Mouse (Mus musculus): ENCODE data around the gene Trim39. TPM values are rescaled to one million over a fixed set of nuclear protein-coding genes. Genes with fewer than 3 reads are reported as not detected.

Gene Trim39
- total RNA-seq (2021): 1 to 10 TPM; 5.0 to 5.6 TPM
- long read RNA-seq, experiment 1, partial matches to known transcripts: 1 of 2 reads
- long read RNA-seq, experiment 1, other reads (novel, unspliced or antisense): 1 of 2 reads
- long read RNA-seq, experiment 2, partial matches to known transcripts: 0 of 6 reads
- long read RNA-seq, experiment 2, other reads (novel, unspliced or antisense): 3 of 6 reads

DNA sequence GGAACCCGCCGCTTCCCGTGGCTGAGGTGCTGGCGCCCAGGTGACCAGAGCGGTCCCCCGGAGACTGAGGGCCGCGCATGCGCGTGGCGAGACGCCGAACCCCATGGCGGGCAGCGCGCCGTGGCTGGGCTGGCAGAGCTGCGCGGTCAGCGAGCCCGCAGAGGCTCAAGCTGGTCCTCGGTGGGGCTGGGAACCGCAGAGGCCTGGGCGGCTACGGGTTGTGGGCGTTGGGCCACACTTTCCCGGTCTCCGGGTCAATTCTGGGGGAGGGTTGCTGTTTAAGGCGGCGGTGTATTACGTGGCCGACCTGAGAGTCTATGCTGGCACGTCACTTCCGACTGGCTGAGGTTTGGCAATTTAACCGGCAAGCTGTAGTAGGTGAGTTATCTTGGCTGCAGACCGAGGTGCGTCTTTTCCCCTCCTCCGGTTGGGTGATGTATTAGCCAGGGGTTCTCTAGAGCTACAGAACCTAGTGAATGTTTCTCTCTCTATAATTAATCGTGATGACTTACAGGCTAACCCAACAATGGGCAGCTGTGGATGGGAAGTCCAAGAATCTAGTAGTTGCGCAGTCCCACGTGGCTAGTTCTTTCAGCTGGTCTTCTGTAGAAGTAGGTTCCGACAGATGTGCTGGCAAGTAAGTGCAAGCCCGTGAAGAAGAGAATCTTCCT lies at the start of gene Trim39:
Trim39 (minus strand) TSS at position 662 of the 671 bp plus-strand sequence.
- DNase-seq: no peak

DNA sequence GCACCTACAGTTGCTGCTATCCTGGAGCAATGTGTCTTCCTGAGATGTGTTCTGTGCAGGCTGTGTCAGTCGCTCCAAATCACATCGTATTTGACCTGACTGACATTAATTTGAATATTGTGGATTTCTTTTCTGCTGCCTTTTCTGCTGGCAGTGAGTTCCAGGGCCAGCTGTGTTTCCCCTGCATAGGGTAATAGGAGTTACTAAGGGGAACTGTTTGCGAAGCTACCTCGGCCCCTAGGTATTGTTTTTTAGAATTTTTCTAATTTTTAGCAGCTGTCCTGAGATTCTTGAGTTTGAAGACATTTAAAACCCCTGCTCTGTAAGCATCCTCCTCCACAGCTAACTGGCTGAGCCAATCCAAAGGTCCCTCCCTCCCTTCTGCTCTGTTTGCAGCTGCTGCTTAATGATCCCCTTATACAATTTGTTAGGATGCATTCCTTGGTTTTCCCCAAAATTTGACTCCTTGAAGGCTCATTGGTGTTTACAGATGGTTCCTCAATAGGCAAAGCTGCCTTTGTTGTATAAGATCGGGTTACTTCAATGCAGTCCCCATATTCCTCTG lies 43.7 kb upstream of the Trim39 start:
- no peak for DNase-seq

DNA sequence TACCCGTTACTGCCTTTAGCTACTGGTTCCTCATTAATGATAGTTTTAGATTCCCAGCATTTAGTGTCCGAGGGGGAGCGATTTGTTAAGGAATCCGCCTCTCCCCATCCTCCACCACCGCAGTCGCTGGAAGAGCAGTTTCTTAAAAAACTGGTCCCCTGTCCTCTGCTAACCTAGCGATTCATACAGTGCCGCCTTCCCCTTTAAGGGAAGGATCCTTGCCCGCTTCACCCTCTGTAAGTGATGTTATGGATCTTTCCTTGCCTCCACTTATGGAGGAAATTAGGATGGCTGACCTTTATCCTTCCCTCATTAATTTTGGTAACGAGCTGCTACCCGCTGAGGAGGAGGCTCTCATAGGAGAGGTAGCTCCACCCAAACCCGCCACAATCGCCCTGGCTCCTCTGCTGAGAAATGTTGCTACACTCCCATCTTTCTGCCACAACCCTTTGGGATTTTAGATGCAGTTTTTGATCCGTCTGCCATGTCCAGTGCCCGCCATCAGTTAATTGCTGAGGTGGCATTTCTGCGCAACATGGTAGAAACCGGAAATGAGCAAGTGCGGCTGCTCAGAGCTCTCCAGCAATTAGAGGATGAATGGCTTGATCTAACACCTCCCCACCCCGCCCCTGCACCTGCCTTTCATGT lies 43.1 kb upstream of the Trim39 start:
- no peak for DNase-seq

DNA sequence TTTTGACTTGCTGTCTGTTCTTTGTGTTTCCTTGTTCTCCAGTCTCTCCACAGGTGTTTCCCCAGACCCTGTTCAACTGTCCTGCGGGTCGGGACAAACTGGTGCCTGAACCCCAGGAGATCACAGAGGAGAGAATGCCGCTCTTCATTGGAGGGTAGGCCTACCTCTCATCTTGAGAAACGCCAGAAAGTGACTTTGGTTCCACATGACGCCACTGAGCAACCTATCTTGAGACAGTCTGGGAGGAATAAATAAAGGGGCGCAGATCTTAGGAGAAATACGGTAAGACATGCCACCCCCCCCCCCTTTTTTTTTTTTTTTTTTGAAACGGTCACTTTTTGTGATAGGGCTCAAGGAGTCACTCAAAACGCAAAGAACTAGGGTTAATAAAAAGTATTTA lies 42.5 kb upstream of the Trim39 start:
- DNase-seq: no peak

DNA sequence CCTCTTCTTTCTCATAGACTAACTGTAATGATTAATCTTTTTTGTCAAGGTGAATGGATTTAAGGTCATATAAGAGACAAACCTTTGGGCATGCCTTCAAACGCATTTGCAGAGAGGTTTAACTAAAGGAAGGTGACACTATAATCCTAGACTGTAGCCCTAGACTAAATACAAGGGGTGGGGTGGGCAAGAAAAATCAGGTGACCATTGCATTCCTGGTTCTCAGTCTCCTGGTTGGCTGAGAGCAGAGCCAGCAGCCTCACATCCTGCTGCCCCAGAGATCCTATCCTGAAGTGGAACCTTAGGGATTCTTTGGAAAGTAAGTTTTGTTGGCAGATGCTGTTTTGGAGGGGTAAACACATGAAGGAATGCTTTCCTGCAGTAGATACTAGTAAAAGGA lies 37.2 kb upstream of the Trim39 start:
- no peak for DNase-seq

DNA sequence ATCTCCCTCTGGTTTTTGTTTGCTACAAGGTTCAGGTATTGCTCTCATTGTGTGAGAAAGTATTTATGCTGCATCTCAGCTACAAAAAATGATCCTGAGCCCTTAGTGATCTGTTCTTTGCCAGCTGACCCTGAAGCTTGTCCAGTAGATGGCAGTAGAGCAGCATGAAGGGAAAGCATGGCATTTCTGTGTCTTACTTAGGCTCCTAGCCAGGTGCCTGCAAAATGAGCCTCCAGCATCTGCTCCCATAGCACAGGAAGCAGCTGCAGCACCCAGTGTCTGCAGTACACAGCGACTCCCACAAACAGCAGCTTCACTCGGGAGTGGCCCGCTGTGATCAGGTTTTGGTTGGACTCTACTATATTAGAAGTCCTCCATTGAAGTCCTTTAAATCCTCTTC lies 36.8 kb upstream of the Trim39 start:
- peak; percentile 63 for DNase-seq

DNA sequence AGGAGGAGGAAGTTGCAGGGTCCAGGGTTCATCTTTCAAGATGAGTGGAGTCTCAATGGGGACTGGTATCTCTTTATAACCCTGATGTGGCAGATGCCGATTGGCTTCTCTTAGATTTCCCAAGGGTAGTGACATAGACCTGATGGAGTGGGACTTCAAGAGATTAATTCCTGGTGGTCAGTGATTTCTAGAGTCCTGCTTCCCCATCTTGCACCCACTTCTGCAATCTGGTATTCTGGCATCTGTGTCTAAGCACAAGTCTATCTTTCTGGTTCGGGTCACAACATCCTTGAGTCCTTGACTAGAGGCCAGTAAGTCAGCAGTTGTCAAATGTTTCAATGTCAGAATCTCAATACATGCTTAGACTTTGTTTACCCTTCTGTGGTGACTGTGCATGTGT lies 14.3 kb upstream of the Trim39 start, which contains the start of gene H2-M10.2:
H2-M10.2 (minus strand) TSS at position 101 of the 400 bp plus-strand sequence.
- no peak for DNase-seq

DNA sequence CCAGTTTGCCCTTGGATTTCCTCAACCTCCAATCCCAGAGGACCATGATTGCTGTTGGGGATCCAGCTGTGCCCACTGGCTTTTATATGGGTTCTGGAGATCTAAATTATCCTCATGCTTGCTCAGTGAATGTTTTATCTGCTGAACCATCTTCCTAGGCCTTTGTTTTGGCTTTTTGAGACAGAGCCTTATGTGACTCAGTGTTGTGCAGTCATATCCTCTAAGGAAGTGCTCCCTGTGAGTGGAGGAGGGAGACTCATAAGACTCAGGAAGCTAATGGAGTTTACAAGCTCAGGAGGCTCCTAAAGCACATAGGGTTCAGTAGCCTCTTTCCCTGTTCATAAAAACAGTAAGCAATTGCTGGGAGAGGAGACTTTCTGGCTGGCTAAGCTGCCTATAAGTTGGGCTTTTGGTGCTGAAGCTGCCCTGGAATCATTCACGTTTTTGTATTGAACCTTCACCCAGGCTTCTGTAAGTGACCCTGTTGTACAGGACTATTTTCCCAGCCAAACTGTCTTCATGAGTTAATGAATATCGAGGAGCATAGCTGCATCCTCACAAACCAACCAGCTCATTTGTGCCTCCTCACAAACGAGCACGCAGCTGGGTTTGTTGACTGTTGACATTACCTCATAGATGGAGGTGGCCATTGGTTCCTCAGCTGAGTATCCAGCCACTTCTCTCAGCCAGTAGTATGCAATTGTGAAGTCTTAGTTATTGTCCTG lies 9.6 kb upstream of the Trim39 start:
- DNase-seq: no peak

DNA sequence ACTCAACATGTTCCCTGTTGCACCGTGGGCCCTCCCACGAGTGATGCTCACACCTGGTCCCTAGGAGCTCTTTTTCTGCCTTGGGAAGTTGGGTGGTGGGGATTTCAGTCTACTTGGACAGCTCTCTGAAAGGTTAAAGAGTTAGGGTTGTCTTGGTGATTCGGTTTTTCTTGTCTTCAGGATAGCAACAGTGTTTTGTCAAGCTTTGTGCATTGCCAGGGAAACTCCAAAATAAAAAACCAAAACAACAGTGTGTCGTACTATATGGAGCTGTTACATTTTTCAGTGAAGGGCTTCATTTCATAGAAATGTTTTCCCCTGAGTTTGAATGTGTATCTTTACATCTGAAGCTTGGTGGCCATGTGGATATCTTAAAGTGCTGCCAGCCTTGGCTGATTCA lies 2.7 kb upstream of the Trim39 start:
- no peak for DNase-seq

DNA sequence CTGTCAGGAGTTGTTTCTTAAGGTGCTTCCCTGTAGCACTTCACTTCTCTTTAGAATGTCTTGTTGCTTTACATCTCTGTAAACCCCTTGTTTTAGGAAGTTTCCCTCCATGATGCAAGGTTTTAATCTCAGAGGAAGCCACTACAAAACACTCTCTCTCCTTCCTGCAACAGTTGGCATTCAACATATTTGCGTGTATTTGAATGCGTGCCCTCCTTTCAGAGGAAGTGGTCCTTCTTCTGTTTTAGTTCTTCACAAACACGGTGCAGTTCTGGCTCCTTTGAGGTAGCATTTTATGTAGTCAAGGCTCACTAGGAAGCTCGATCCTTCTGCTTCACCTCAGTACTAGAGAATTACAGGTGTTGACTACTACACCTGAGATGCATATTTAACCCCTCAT lies 1.7 kb upstream of the Trim39 start:
- DNase-seq: no peak

DNA sequence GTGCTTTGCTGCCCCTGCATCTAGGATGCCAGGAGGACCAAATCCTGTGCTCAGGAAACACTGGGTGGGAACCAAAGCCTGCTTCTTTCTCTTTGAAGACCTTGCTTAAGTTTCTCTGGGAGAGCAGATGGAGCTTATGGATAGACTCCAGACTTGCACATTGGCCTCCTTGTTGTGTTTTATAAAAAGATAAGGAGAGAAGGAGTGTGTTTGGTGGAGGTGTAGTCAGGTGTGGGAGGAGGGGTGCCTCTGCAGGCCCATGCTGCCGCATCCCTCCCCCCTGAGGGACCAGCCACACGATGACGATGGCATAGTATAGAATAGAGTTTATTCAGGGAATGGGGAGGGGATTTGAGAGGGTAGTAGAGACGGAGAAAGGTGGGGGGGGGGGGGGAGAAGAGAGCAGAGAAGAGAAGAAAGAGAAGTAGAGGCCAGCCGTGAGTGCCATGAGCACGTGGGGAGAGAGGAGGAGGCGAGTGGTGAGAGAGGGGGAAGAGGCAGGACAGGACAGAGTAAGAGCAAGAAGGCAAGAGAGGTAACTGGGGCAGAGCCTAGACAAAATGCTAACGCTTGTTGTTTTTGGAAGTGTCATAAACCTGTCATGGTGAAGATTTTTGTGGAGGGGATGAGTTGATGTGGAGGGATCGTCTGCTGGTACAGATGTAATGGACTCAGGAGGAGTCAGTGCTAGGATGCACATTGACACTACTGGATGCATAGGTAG lies 758 bp upstream of the Trim39 start:
- no peak for DNase-seq

DNA sequence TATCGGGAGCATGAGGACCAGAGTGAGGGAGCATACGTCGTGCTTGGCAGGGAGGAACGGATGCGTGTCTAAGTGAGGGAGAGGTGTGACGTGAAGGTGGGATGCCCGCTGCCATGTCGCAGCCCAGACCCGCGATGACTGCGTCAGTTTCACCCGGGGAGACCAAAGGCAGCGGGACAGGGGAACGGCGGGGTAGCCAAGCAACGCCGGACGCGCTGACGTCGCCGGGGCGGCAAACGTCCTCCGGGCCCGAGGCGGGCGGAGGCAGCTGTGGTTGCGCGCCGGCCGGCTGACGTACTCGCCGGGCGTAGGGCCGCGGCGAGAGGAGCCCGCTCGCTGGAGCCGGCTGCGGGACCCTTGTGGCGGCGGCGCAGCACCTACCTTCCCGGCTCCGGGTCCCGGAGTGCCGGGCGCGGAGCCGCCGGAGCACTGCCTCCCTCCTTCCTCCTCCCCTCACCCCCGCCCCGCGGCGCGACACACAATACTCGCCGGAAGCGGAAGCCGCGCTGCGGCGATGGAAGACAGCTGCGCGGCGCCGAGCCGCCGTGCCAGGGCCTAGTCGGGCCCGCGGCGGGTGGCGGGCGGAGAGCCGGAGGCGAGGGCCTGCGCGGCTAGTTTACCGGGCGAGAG lies 976 bp downstream of the Trim39 start:
- DNase-seq: peak; percentile 87

DNA sequence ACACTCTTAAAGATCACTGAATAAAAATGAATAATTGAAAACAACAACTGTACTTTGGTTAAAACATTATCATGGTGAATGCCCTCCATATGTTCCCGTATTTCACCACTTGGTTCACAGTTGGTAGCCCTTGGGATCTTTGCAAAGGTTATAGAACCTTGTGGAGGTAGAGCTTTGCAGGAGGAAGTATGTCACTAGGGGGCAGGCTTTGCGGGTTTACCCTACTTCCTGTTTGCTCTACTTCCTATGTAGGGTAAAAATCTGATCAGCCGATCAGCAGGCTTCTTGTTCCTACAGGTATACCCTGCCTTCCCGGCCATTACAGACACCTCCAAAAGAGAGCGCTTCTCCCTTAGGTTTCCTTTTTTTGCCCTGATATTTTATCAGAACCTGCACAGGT lies 6.2 kb downstream of the Trim39 start:
- no peak for DNase-seq

DNA sequence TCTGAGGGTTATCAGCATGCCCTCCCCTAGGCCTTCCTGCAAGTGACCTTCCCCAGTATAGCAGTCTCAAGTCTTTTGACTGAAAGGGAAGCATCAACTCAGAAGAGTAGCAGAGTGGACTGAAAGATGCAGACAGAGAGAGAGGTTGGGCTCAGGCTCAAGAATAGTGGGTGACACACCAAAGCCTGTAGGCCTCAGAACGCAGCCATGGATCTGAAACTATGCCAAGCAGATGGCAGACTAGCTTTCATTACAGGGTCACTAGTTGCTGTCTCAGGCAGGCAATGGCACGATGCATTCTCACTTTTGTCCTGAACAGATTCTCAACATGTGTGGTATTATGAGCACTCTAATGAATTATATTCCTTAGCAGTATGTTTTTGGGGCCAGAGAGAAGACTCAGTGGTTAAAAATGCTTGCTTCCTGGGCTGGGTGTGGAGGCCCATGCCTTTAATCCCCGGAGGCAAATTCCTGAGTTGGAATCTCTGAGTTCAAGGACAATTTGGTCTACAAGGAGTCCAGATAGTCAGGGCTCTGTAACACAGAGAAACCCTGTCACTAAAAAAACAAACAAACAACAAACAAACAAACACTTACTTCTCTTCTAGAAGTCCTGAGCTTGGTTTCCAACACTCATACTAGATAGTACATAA lies 7.6 kb downstream of the Trim39 start:
- DNase-seq: no peak

DNA sequence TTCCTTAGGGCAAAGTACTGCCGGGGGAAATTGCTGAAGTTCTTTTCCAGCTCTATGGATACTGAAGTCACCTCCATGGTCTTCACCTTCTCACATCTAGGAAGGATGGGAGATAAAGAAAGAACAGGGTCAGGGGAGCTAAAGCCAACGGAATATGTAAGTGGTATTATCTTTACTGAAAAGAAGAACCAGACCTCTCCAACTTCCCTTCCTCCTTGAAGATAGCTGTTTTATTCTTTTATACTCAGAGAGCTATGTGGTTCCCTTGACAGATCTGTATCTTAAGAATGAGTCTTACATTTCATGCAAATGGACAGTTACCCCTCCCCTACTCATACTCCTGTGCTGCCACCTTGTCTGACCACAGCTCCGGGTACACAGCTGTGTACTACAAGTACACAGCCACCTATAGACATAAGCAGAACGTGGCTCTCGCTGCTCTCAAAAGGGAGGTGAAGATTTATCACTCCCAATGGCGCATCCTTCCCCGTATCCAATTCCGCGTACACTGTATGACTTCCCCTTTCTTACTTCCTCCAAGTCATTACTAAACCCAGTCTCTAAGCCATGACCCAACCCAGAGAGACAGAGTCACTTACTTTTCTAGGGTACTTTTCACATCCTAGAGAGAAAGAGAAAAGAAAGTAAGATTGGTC lies 10.4 kb downstream of the Trim39 start:
- DNase-seq: no peak

DNA sequence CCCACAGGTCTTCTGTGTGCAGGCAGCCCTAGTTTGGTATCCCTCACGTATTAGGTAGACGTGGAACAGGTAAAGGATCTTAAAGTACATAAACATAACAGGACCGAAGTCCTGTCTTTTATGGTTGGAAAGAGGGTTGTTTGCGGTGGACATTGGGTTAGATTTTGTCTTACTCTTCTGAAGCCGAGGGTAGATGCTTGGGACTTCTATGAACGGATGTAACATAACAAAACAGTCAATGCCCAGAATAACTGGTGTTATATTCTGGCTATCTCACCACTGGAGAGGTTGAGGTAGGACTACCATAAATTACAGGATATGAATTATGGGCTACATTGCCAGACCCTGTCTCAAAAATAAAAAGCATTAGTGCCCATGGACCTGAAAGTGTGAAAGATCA lies 14.1 kb downstream of the Trim39 start, which contains the start of gene Rpp21:
Rpp21 (minus strand) TSS at position 101 of the 400 bp plus-strand sequence.
- DNase-seq: no peak

DNA sequence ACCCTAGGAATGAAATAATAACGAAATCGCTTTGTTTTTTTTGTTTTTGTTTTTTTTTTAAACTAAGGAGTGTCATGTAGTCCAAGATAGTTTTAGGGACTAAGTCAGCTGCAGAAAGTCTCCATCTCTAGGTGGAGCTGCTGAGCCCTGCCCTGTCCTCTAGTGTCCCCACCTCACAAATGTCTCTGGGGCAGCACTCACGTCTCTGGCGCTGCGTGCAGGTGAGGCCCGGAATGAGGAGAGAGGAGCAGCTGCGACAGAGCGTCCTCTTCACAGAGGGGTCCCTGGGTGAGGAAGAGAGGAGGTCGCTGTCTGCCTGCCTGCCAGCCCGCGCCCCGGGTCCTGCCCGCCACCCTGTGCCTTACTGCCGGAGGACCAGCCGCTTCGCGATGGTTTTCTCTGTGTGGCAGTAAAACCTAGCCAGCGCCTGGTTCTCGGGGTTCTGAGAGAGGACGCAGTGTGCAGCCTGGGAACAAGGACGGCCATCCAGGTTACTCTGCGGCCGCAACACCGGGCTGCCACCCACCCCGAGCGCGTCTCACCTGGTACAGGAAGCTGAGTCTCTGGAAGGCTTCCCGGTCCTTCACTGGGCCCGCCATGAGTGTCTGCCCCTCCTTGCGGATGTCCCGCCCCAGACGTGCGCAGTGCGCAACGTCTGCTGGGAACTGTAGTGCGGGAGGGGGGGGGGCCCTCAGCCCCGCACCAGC lies 14.7 kb downstream of the Trim39 start:
- peak; percentile 76 for DNase-seq

DNA sequence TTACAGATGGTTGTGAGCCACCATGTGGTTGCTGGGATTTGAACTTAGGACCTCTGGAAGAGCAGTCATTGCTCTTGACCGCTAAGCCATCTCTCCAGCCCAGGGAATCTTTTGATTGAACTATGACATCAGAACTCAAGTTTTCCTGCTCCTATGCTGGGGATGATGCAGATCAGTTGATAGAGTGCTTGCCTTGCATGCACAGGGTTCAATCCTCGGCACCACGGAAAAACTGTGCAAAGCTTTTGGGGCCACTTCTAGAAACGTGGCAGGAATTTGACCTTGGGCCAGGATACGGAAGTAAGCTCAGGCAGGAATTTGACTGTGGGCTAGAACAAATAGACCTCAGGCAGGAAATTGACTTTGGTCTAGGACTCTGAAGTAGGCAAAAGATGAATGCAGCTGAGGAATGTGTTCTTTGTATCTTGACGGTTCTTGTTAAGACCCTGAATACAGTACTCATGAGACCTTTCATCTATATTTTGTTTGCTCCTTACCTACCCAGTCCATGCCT lies 18.9 kb downstream of the Trim39 start:
- DNase-seq: no peak

DNA sequence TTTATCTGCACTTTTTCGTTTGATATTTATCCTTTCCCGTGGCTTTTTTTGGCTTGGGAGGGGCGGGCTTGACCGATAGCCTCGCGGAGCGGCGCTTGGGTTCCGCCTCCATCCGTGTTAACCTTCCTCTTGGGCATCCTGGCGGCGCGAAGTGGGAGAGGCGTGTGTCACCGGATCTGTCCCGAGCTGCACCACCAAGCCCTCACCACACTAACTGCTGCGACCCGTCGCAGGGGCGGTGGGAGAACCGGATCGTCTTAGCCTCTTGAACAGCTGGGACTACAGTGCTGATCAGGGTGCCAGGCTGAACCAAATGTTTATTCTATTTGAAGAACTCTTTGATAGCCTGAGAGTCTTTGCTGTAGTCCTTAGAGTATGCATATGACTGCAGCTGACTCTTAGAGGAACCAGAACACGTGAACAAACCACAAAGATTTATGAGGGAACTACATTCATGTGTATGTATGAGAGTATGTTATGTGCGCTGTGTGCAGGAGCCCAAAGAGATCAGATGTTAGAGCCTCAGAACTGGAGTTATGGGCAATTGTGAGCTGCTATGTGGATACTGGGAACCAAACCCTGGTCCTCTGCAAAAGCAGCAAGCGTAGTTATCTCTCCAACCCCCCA lies 19.7 kb downstream of the Trim39 start:
- DNase-seq: no peak

All from gastrocnemius, postnatal 25 days (tissue).